In the genomic region with DNA sequence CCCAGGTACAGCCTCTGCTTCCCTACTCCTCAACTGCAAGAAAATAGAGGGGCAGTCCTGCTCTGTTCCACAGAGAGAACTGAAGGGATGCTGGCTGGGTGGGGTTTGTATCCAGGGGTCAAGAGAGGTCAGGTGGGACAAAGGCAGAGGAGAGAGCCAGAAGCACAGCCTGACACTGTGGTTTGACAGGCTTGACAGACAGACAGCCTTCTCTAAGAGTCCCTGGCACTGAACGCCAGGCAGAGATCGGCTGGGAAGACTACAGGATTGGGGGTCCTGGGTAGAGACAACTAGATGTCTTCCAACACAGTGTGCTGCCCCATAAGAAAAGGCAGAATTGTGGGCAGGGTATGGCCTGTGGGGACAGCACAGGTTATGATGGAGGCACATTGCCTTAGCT, we compare ENCODE assay signal across 16 mouse cellular contexts. TPM values are rescaled to one million over a fixed set of nuclear protein-coding genes. Genes with fewer than 3 reads are reported as not detected.
DNase-seq lines count a peak whose midpoint lies in the region; ATAC-seq and TF ChIP-seq lines count a peak whose summit lies in the region.
"Had no signal": no experiment of that assay in that cellular context is flagged by ENCODE, and none has a peak within 500 bp of the region (broad histone marks: within the 10 kb centered on the region; RNA-seq: fewer than 3 reads in every experiment).

No protein-coding gene starts in this region.

- ATAC-seq in lung, embryonic 15.5 days (ENCODE audit: borderline replicate concordance, extremely low read depth, low FRiP score, low TSS enrichment): no peak
- no peak for ATAC-seq in heart, postnatal 0 days (ENCODE audit: insufficient read depth, low read depth)
- ATAC-seq in stomach, embryonic 14.5 days (ENCODE audit: insufficient number of reproducible peaks, insufficient read depth, low FRiP score, low read depth): no peak

- H3K4me2 ChIP-seq in lung, embryonic 15.5 days: peak overlapping the region; percentile 54
- H3K4me2 ChIP-seq in heart, postnatal 0 days (ENCODE audit: low read depth, low read length): peak overlapping the region; percentile 45
- peak overlapping the region; percentile 70 for H3K4me2 ChIP-seq in stomach, embryonic 14.5 days (replicated peaks; ENCODE audit: low read depth, low read length)
- H3K4me2 ChIP-seq: hindbrain, embryonic 12.5 days had no signal

- peak overlapping the region; percentile 38 for H3K4me3 ChIP-seq in lung, embryonic 15.5 days
- H3K4me3 ChIP-seq in heart, postnatal 0 days (ENCODE audit: low read depth, low read length): peak overlapping the region; percentile 12
- H3K4me3 ChIP-seq in stomach, embryonic 14.5 days (ENCODE audit: low read depth, low read length): no peak overlapping the region
- H3K4me3 ChIP-seq: hindbrain, embryonic 12.5 days had no signal

- intact Hi-C loops in gastrocnemius, postnatal 36 days (cut with DNase I): no loop called here

- DNase-seq in gastrocnemius, postnatal 36 days: peak; percentile 3 to 22
- no peak for DNase-seq in gastrocnemius, postnatal 25 days
- DNase-seq in lung, postnatal 14 days: no peak
- DNase-seq in heart, postnatal 0 days (ENCODE audit: low spot score): no peak
- DNase-seq in right cerebral cortex, postnatal 36 days (ENCODE audit: low spot score in 2 of 2): no peak
- no peak for DNase-seq in embryo, embryonic 9.5 days (ENCODE audit: extremely low spot score)
- DNase-seq: adrenal gland, adult 8-10 months; cerebellum, postnatal 36 days; thymus, postnatal 14 days had no signal

- no peaks in the 10 kb centered on the region for H3K27me3 ChIP-seq in lung, embryonic 15.5 days
- H3K27me3 ChIP-seq in heart, postnatal 0 days (ENCODE audit: control insufficient read depth, insufficient read depth, low read length): no peaks in the 10 kb centered on the region
- no peaks in the 10 kb centered on the region for H3K27me3 ChIP-seq in stomach, embryonic 14.5 days (ENCODE audit: control insufficient read depth, insufficient read depth, low read length)
- H3K27me3 ChIP-seq: hindbrain, embryonic 12.5 days had no signal

- WGBS in lung, embryonic 15.5 days: 78% methylated on average over 2 of the region's 2 CpGs
- 79% methylated on average over 2 of the region's 2 CpGs for WGBS in heart, postnatal 0 days
- WGBS in stomach, embryonic 14.5 days: 88% methylated on average over 2 of the region's 2 CpGs

- no peaks in the 10 kb centered on the region for H3K9me3 ChIP-seq in lung, embryonic 15.5 days
- H3K9me3 ChIP-seq in heart, postnatal 0 days (replicated peaks; ENCODE audit: control insufficient read depth, low read length): no peaks in the 10 kb centered on the region
- no peaks in the 10 kb centered on the region for H3K9me3 ChIP-seq in stomach, embryonic 14.5 days (ENCODE audit: control insufficient read depth, low read depth, low read length)
- H3K9me3 ChIP-seq: hindbrain, embryonic 12.5 days had no signal

- peaks cover 53% of the 10 kb centered on the region for H3K4me1 ChIP-seq in lung, embryonic 15.5 days
- peaks cover 49% of the 10 kb centered on the region for H3K4me1 ChIP-seq in heart, postnatal 0 days (ENCODE audit: control insufficient read depth, insufficient read depth)
- H3K4me1 ChIP-seq in stomach, embryonic 14.5 days (ENCODE audit: control insufficient read depth, insufficient read depth, low read length): peaks cover 63% of the 10 kb centered on the region

- peak overlapping the region; percentile 44; the same call in 1 of the 2 replicates for H3K9ac ChIP-seq in lung, embryonic 15.5 days
- 0 out of 2 replicates have a peak overlapping the region, but pooled peaks have one; percentile 2 for H3K9ac ChIP-seq in heart, postnatal 0 days (replicated peaks; ENCODE audit: low read depth, low read length)
- no peak overlapping the region for H3K9ac ChIP-seq in stomach, embryonic 14.5 days (replicated peaks; ENCODE audit: low read depth, low read length)
- H3K9ac ChIP-seq: hindbrain, embryonic 12.5 days had no signal

- peak overlapping the region; percentile 89 for H3K27ac ChIP-seq in lung, embryonic 15.5 days
- peak overlapping the region; percentile 47; the same call in 1 of the 2 replicates for H3K27ac ChIP-seq in heart, postnatal 0 days (ENCODE audit: low read depth)
- H3K27ac ChIP-seq in stomach, embryonic 14.5 days (ENCODE audit: low read length): peak overlapping the region; percentile 97; the same call in 1 of the 2 replicates
- H3K27ac ChIP-seq: hindbrain, embryonic 12.5 days; macrophage had no signal

- TF ChIP-seq EP300 in heart, postnatal 0 days (IDR thresholded peaks at IDR 0.05; ENCODE audit: low read depth): no peak

- no peaks in the 10 kb centered on the region for H3K36me3 ChIP-seq in lung, embryonic 15.5 days
- H3K36me3 ChIP-seq in heart, postnatal 0 days (replicated peaks; ENCODE audit: control insufficient read depth, insufficient read depth, low read length): no peaks in the 10 kb centered on the region
- peaks cover 8% of the 10 kb centered on the region; the same call in 1 of the 2 replicates for H3K36me3 ChIP-seq in stomach, embryonic 14.5 days (ENCODE audit: control insufficient read depth, insufficient read depth, low read length)
- H3K36me3 ChIP-seq: hindbrain, embryonic 12.5 days had no signal

- no peak for TF ChIP-seq CTCF in heart, postnatal 0 days (IDR thresholded peaks at IDR 0.05; ENCODE audit: low read depth)

RNA-seq across cellular contexts. Expression of a gene that starts 18.0 kb away (rescaled TPM):
- total RNA-seq in gastrocnemius, postnatal 36 days (2021): 10 to 100 TPM; 37.2 to 75.3 TPM
- 10 to 100 TPM; 43.2 to 60.3 TPM for total RNA-seq in gastrocnemius, postnatal 25 days (2021)
- 125 and 130 TPM in 2 replicates for polyA plus RNA-seq in lung, embryonic 15.5 days (2015; fragmentation: Nextera tagmentation; extraction: Ambion mirVana)
- total RNA-seq in heart, postnatal 0 days (2014; rRNA removed; ENCODE audit: low replicate concordance): 20.8 and 84.4 TPM in 2 replicates
- 47.7 and 53.1 TPM in 2 replicates for polyA plus RNA-seq in heart, postnatal 0 days (2015; fragmentation: Nextera tagmentation; extraction: Ambion mirVana)
- polyA plus RNA-seq in stomach, embryonic 14.5 days (2014; fragmentation: Nextera tagmentation; extraction: Ambion mirVana): 194 and 211 TPM in 2 replicates

RNA-seq across cellular contexts. Expression of a gene that starts 20.1 kb away (rescaled TPM):
- total RNA-seq in gastrocnemius, postnatal 36 days (2021): over 10,000 TPM; 32,612 to 32,921 TPM
- total RNA-seq in gastrocnemius, postnatal 25 days (2021): over 10,000 TPM; 28,170 to 31,317 TPM
- polyA plus RNA-seq in lung, embryonic 15.5 days (2015; fragmentation: Nextera tagmentation; extraction: Ambion mirVana): 2.5 and 5.1 TPM in 2 replicates
- total RNA-seq in heart, postnatal 0 days (2014; rRNA removed; ENCODE audit: low replicate concordance): 0.73 and 11.0 TPM in 2 replicates
- 2.5 and 3.2 TPM in 2 replicates for polyA plus RNA-seq in heart, postnatal 0 days (2015; fragmentation: Nextera tagmentation; extraction: Ambion mirVana)
- polyA plus RNA-seq in stomach, embryonic 14.5 days (2014; fragmentation: Nextera tagmentation; extraction: Ambion mirVana): 2.2 and 2.6 TPM in 2 replicates
- total RNA-seq: left cerebral cortex, adult 18-20 months had no signal
- polyA plus RNA-seq: liver, adult 2 months; macrophage had no signal

RNA-seq across cellular contexts. Expression of a gene that starts 37.0 kb away (rescaled TPM):
- total RNA-seq in gastrocnemius, postnatal 36 days (2021): over 10,000 TPM; 17,613 to 18,280 TPM
- total RNA-seq in gastrocnemius, postnatal 25 days (2021): over 10,000 TPM; 16,193 to 17,938 TPM
- 2.4 and 7.4 TPM in 2 replicates for polyA plus RNA-seq in lung, embryonic 15.5 days (2015; fragmentation: Nextera tagmentation; extraction: Ambion mirVana)
- not detected in 2 replicates for total RNA-seq in heart, postnatal 0 days (2014; rRNA removed; ENCODE audit: low replicate concordance)
- polyA plus RNA-seq in heart, postnatal 0 days (2015; fragmentation: Nextera tagmentation; extraction: Ambion mirVana): 8.9 and 9.9 TPM in 2 replicates
- polyA plus RNA-seq in stomach, embryonic 14.5 days (2014; fragmentation: Nextera tagmentation; extraction: Ambion mirVana): 4.6 and 5.8 TPM in 2 replicates
- polyA plus RNA-seq: liver, adult 2 months had no signal

RNA-seq across cellular contexts. Expression of a gene that starts 43.9 kb away (rescaled TPM):
- not detected for total RNA-seq in gastrocnemius, postnatal 36 days (2021)
- total RNA-seq in gastrocnemius, postnatal 25 days (2021): not detected
- polyA plus RNA-seq in lung, embryonic 15.5 days (2015; fragmentation: Nextera tagmentation; extraction: Ambion mirVana): 0.34 and 0.87 TPM in 2 replicates
- total RNA-seq in heart, postnatal 0 days (2014; rRNA removed; ENCODE audit: low replicate concordance): 18.0 TPM in 1 of 2 replicates, not detected in the other
- 0.10 TPM in 1 of 2 replicates, not detected in the other for polyA plus RNA-seq in heart, postnatal 0 days (2015; fragmentation: Nextera tagmentation; extraction: Ambion mirVana)
- 4.8 and 6.6 TPM in 2 replicates for polyA plus RNA-seq in stomach, embryonic 14.5 days (2014; fragmentation: Nextera tagmentation; extraction: Ambion mirVana)
- total RNA-seq: left cerebral cortex, adult 18-20 months; liver, adult 2 months had no signal
- polyA plus RNA-seq: kidney, embryonic 14.5 days; liver, adult 2 months had no signal

RNA-seq across cellular contexts. Expression of a gene that starts 53.9 kb away (rescaled TPM):
- 1 to 10 TPM; 1.8 to 6.1 TPM for total RNA-seq in gastrocnemius, postnatal 36 days (2021)
- total RNA-seq in gastrocnemius, postnatal 25 days (2021): 10 to 100 TPM in 1 of 2 experiments, 1 to 10 TPM in 1; 8.6 to 18.3 TPM
- 22.8 and 28.3 TPM in 2 replicates for polyA plus RNA-seq in lung, embryonic 15.5 days (2015; fragmentation: Nextera tagmentation; extraction: Ambion mirVana)
- 87.2 and 90.9 TPM in 2 replicates for total RNA-seq in heart, postnatal 0 days (2014; rRNA removed; ENCODE audit: low replicate concordance)
- polyA plus RNA-seq in heart, postnatal 0 days (2015; fragmentation: Nextera tagmentation; extraction: Ambion mirVana): 14.9 TPM in 2 replicates
- polyA plus RNA-seq in stomach, embryonic 14.5 days (2014; fragmentation: Nextera tagmentation; extraction: Ambion mirVana): 32.6 and 35.6 TPM in 2 replicates

Comparison
In these comparisons a context has a peak if more than half of its experiments do, and no peak if none do; other contexts are left out.
1. DNase-seq: peak in gastrocnemius, postnatal 36 days (2 of 2); none in gastrocnemius, postnatal 25 days (single experiment), lung, postnatal 14 days (single experiment), heart, postnatal 0 days (single experiment), right cerebral cortex, postnatal 36 days (0 of 2) and embryo, embryonic 9.5 days (single experiment).
2. H3K27ac ChIP-seq: peak in every context shown above with its lines; median percentile 97 in stomach, embryonic 14.5 days; 89 in lung, embryonic 15.5 days; 47 in heart, postnatal 0 days.
3. RNA of a gene that starts 20.1 kb away (total RNA-seq): 32,612 to 32,921 TPM in gastrocnemius, postnatal 36 days and 28,170 to 31,317 TPM in gastrocnemius, postnatal 25 days; 0.73 to 11.0 TPM in heart, postnatal 0 days; every median in the first group is over 1,000 times any median in the second.
4. RNA of a gene that starts 37.0 kb away (total RNA-seq): 17,613 to 18,280 TPM in gastrocnemius, postnatal 36 days and 16,193 to 17,938 TPM in gastrocnemius, postnatal 25 days; not detected in heart, postnatal 0 days; every median in the first group is over 1,000 times any median in the second.
5. Peak in every context shown above with its lines, with median percentiles within 50 percentile points of each other: H3K4me2 ChIP-seq.